Mouse (Mus musculus) forebrain, embryonic 14.5 days (tissue): ENCODE measurements around the gene Retreg2. TPM values are rescaled to one million over a fixed set of nuclear protein-coding genes. Genes with fewer than 3 reads are reported as not detected.

ENCODE experiments used
- ATAC-seq: fragments of 200-750 bp; cut with Nextera tagmentation; 2 replicates; pipeline ENCODE4 v1.8.0; 2017; ENCODE audit warnings: mild to moderate bottlenecking, moderate library complexity
- DNase-seq: peaks from one replicate; pipeline ENCODE4 v3.0.0-alpha.2; 2015; ENCODE audit warnings: low spot score
- H3K27ac ChIP-seq: fragments of 300-500 bp; sonication (generic); 2 replicates; pipeline ENCODE4 v1.5.1; 2014; ENCODE audit warnings: low read depth, mild to moderate bottlenecking, control low read depth, low read length, moderate library complexity
- H3K27me3 ChIP-seq: fragments of 300-500 bp; sonication (generic); replicated peaks from 2 replicates; pipeline ENCODE4 v1.6.1; 2014; ENCODE audit warnings: low read length, control low read depth, mixed read lengths; ENCODE audit not compliant: control insufficient read depth, insufficient read depth
- H3K36me3 ChIP-seq: fragments of 300-500 bp; sonication (generic); 2 replicates; pipeline ENCODE4 v1.6.1; 2014; ENCODE audit warnings: low read length, control low read depth; ENCODE audit not compliant: control insufficient read depth, insufficient read depth
- H3K4me1 ChIP-seq: fragments of 300-500 bp; sonication (generic); 2 replicates; pipeline ENCODE4 v1.6.1; 2014; ENCODE audit warnings: antibody characterized with exemption, low read length, control low read depth; ENCODE audit not compliant: control insufficient read depth, insufficient read depth
- H3K4me2 ChIP-seq: fragments of 300-500 bp; sonication (generic); 2 replicates; pipeline ENCODE4 v1.6.1; 2014; ENCODE audit warnings: mild to moderate bottlenecking, control low read depth, low read length
- H3K4me3 ChIP-seq: fragments of 300-500 bp; sonication (generic); 2 replicates; pipeline ENCODE4 v1.5.1; 2014; ENCODE audit warnings: low read depth, low read length, control low read depth
- H3K9ac ChIP-seq: fragments of 300-500 bp; sonication (generic); 2 replicates; pipeline ENCODE4 v1.6.1; 2014; ENCODE audit warnings: mild to moderate bottlenecking, low read length, control low read depth, moderate library complexity
- H3K9me3 ChIP-seq: fragments of 300-500 bp; sonication (generic); replicated peaks from 2 replicates; pipeline ENCODE4 v1.6.1; 2016; ENCODE audit warnings: low read length, control low read depth, mixed read lengths; ENCODE audit not compliant: control insufficient read depth
- WGBS: fragments of 180-500 bp; shearing (Covaris S2); extraction: QIAGEN DNeasy Blood & Tissue Kit; methylation state at CpG from one replicate; pipeline ENCODE4 v1.1.7; 2014; 5-methylcytosine and 5-hydroxymethylcytosine counted together
- polyA plus RNA-seq: library from polyadenylated mRNA; unstranded; fragments of >200 nt; fragmentation: Nextera tagmentation; extraction: Ambion mirVana; gene quantifications from 2 replicates; pipeline ENCODE4 v1.2.1, GENCODE M21; 2014

The Retreg2 gene
- polyA plus RNA-seq, 1 experiment from 2014 or later = 85.6 TPM

- 67% methylated on average over 4 of the region's 4 CpGs for WGBS
- no peaks in the 10 kb centered on the region for H3K27me3 ChIP-seq
- peaks cover 7% of the 10 kb centered on the region for H3K4me1 ChIP-seq
- no peaks in the 10 kb centered on the region for H3K9me3 ChIP-seq
- peaks cover 63% of the 10 kb centered on the region for H3K36me3 ChIP-seq
- ATAC-seq = no peak
- no peak overlapping the region for H3K27ac ChIP-seq
- H3K4me3 ChIP-seq = no peak overlapping the region
- DNase-seq = no peak
- no peak overlapping the region for H3K4me2 ChIP-seq
- no peak overlapping the region for H3K9ac ChIP-seq
These were observed 39.6 kb downstream of the Retreg2 start for GRCm38 (mm10) chr1:75182160-75182559.

- H3K4me3 ChIP-seq = no peak overlapping the region
- no peaks in the 10 kb centered on the region for H3K27me3 ChIP-seq
- H3K9ac ChIP-seq = no peak overlapping the region
- H3K4me1 ChIP-seq = no peaks in the 10 kb centered on the region
- peaks cover 73% of the 10 kb centered on the region for H3K36me3 ChIP-seq
- WGBS = 92% methylated on average over 11 of the region's 11 CpGs
- DNase-seq (no peak), ATAC-seq (no peak)
- H3K9me3 ChIP-seq = no peaks in the 10 kb centered on the region
- no peak overlapping the region for H3K4me2 ChIP-seq
- H3K27ac ChIP-seq = no peak overlapping the region
These were observed 42.9 kb downstream of the Retreg2 start for GRCm38 (mm10) chr1:75185495-75185894.

GRCm38 (mm10) chr1:75187126-75187525 is 44.5 kb downstream of the Retreg2 start:
- Histone ChIP-seq H3K27me3 (no peaks in the 10 kb centered on the region), H3K4me1 (peaks cover 5% of the 10 kb centered on the region), H3K27ac (no peak overlapping the region), H3K4me2 (no peak overlapping the region), H3K36me3 (peaks cover 62% of the 10 kb centered on the region), H3K9me3 (no peaks in the 10 kb centered on the region), H3K4me3 (no peak overlapping the region), H3K9ac (no peak overlapping the region)
- DNase-seq (no peak), ATAC-seq (no peak)

GRCm38 (mm10) chr1:75187914-75188483 is 45.4 kb downstream of the Retreg2 start:
- Histone ChIP-seq H3K4me1 (peaks cover 10% of the 10 kb centered on the region), H3K27ac (no peak overlapping the region), H3K9ac (no peak overlapping the region), H3K36me3 (peaks cover 53% of the 10 kb centered on the region), H3K4me2 (no peak overlapping the region), H3K4me3 (no peak overlapping the region), H3K9me3 (no peaks in the 10 kb centered on the region), H3K27me3 (no peaks in the 10 kb centered on the region)
- ATAC-seq (no peak), DNase-seq (no peak)
- WGBS = 85% methylated on average over 2 of the region's 2 CpGs

GRCm38 (mm10) chr1:75190577-75190976 is 48.0 kb downstream of the Retreg2 start:
- Histone ChIP-seq H3K27ac (no peak overlapping the region), H3K36me3 (peaks cover 30% of the 10 kb centered on the region), H3K4me1 (peaks cover 14% of the 10 kb centered on the region), H3K4me3 (no peak overlapping the region), H3K9ac (no peak overlapping the region), H3K4me2 (peak overlapping the region; percentile 84; the same call in 1 of the 2 replicates), H3K27me3 (no peaks in the 10 kb centered on the region), H3K9me3 (no peaks in the 10 kb centered on the region)
- WGBS = 76% methylated on average over 2 of the region's 2 CpGs
- DNase-seq (no peak), ATAC-seq (no peak)

GRCm38 (mm10) chr1:75191258-75191621 is 48.7 kb downstream of the Retreg2 start:
- Histone ChIP-seq H3K4me2 (peak overlapping the region; percentile 84), H3K27ac (peak overlapping the region; percentile 81), H3K4me1 (peaks cover 14% of the 10 kb centered on the region), H3K9me3 (no peaks in the 10 kb centered on the region), H3K36me3 (peaks cover 30% of the 10 kb centered on the region), H3K9ac (peak overlapping the region; percentile 87), H3K27me3 (no peaks in the 10 kb centered on the region), H3K4me3 (peak overlapping the region; percentile 62)
- DNase-seq = no peak
- ATAC-seq = no peak
- WGBS = 49% methylated on average over 5 of the region's 5 CpGs

- Histone ChIP-seq H3K4me3 (peak within 1 kb of the TSS; percentile 62), H3K27me3 (no peaks in the 10 kb centered on the region), H3K36me3 (peaks cover 30% of the 10 kb centered on the region), H3K4me1 (peaks cover 14% of the 10 kb centered on the region), H3K27ac (peak within 1 kb of the TSS; percentile 84), H3K9ac (peak within 1 kb of the TSS; percentile 87), H3K9me3 (no peaks in the 10 kb centered on the region), H3K4me2 (peak within 1 kb of the TSS; percentile 98)
- DNase-seq (peak; percentile 99), ATAC-seq (peak; percentile 100)
- whole genome bisulfite sequencing = under 1% methylated on average over 47 of the region's 56 CpGs
These were observed 49.2 kb downstream of the Retreg2 start, which contains the start of the genes Ankzf1 and Atg9a for GRCm38 (mm10) chr1:75191622-75192402. TSS of gene Ankzf1 (plus strand) at chr1:75192151. TSS of gene Atg9a (minus strand) at chr1:75192196.

- Histone ChIP-seq H3K4me1 (peaks cover 14% of the 10 kb centered on the region), H3K27me3 (no peaks in the 10 kb centered on the region), H3K4me2 (peak overlapping the region; percentile 98), H3K9me3 (no peaks in the 10 kb centered on the region), H3K4me3 (peak overlapping the region; percentile 62), H3K36me3 (peaks cover 31% of the 10 kb centered on the region), H3K27ac (peak overlapping the region; percentile 84), H3K9ac (peak overlapping the region; percentile 83)
- under 1% methylated on average over 19 of the region's 19 CpGs for WGBS
- ATAC-seq (peak; percentile 9; the same call in 1 of the 2 replicates), DNase-seq (no peak)
These were observed 49.9 kb downstream of the Retreg2 start for GRCm38 (mm10) chr1:75192452-75192851.
